Mouse (Mus musculus): ENCODE measurements around the gene Lcn10. TPM values are rescaled to one million over a fixed set of nuclear protein-coding genes. Genes with fewer than 3 reads are reported as not detected.

The Lcn10 gene
- total and polyA plus RNA-seq, 2 experiments from 2014 or later = not detected

DNA sequence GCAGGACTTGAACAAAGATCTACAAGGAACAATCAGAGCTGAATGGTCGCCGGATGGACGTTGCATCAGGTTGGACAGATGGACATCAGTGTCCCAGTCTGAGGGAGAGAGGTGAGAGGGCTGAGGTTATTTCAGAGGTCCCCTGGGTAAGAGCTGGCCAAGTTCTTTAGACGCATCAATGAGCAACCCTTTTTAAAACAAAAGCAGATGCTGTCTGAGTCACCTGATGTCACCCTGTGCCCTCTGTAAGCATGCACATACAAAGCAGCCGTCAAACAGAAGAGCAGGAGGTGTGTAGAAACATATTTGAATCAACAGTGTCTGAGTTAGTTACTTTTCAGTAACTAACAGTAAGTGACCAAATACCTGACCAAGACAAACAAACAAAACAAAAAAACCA, 18.4 kb upstream of the Lcn10 start:
- 84% methylated on average over 5 of the region's 5 CpGs for WGBS
- Histone ChIP-seq H3K36me3 (ENCODE audit: insufficient read depth, low read length) (no peaks in the 10 kb centered on the region), H3K4me3 (ENCODE audit: low read depth, low read length) (no peak overlapping the region), H3K27me3 (ENCODE audit: insufficient read depth, low read length) (no peaks in the 10 kb centered on the region), H3K4me2 (ENCODE audit: low read depth, low read length, poor library complexity, severe bottlenecking) (no peak overlapping the region), H3K9me3 (ENCODE audit: low read length) (no peaks in the 10 kb centered on the region), H3K27ac (ENCODE audit: low read depth, low read length) (no peak overlapping the region), H3K4me1 (ENCODE audit: insufficient read depth, low read length) (no peaks in the 10 kb centered on the region), H3K9ac (replicated peaks; ENCODE audit: low read length, poor library complexity, severe bottlenecking) (no peak overlapping the region)
- DNase-seq (ENCODE audit: low spot score) (no peak), ATAC-seq (ENCODE audit: low FRiP score) (no peak)
- TF ChIP-seq CTCF (IDR thresholded peaks at IDR 0.05) = no peak

DNA sequence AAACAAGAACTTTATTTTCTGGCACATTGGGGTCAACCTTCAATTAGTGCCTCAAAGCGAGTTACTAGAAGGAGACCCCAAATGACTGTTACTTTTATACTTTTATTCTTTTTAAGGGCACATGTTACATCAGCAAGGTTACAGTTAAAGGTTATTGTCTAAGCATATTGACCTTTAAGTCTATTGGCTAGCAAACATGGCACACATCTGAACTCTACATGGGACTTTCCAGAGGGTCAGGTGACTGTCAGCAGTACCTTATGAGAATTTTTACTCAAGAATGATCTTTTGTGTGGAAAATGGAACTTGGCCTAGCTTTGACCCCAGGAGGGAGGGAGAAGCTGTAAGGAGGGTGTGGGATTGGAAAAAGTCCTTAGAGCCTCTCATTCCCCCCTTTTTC, 16.0 kb upstream of the Lcn10 start:
- Histone ChIP-seq H3K4me3 (ENCODE audit: low read depth, low read length) (no peak overlapping the region), H3K27ac (ENCODE audit: low read depth, low read length) (no peak overlapping the region), H3K4me2 (ENCODE audit: low read depth, low read length, poor library complexity, severe bottlenecking) (no peak overlapping the region), H3K4me1 (ENCODE audit: insufficient read depth, low read length) (no peaks in the 10 kb centered on the region), H3K9ac (replicated peaks; ENCODE audit: low read length, poor library complexity, severe bottlenecking) (no peak overlapping the region), H3K9me3 (ENCODE audit: low read length) (no peaks in the 10 kb centered on the region), H3K27me3 (ENCODE audit: insufficient read depth, low read length) (no peaks in the 10 kb centered on the region), H3K36me3 (ENCODE audit: insufficient read depth, low read length) (no peaks in the 10 kb centered on the region)
- WGBS = 68% methylated on average over 1 of the region's 1 CpGs
- no peak for DNase-seq (ENCODE audit: low spot score)
- no peak for TF ChIP-seq CTCF (IDR thresholded peaks at IDR 0.05)
- no peak for ATAC-seq (ENCODE audit: low FRiP score)

GRCm38 (mm10) chr2:25676486-25676885, 6.0 kb upstream of the Lcn10 start, which contains the start of gene Lcn6:
Lcn6 (plus strand) TSS chr2:25676786.
- Histone ChIP-seq H3K9ac (replicated peaks; ENCODE audit: low read length, poor library complexity, severe bottlenecking) (no peak within 1 kb of the TSS), H3K9me3 (ENCODE audit: low read length) (no peaks in the 10 kb centered on the region), H3K4me1 (ENCODE audit: insufficient read depth, low read length) (no peaks in the 10 kb centered on the region), H3K4me2 (ENCODE audit: low read depth, low read length, poor library complexity, severe bottlenecking) (no peak within 1 kb of the TSS), H3K27ac (ENCODE audit: low read depth, low read length) (no peak within 1 kb of the TSS), H3K36me3 (ENCODE audit: insufficient read depth, low read length) (no peaks in the 10 kb centered on the region), H3K27me3 (ENCODE audit: insufficient read depth, low read length) (no peaks in the 10 kb centered on the region), H3K4me3 (ENCODE audit: low read depth, low read length) (no peak within 1 kb of the TSS)
- no peak for ATAC-seq (ENCODE audit: low FRiP score)
- DNase-seq (ENCODE audit: low spot score) = no peak
- 91% methylated on average over 3 of the region's 3 CpGs for WGBS
- no peak for TF ChIP-seq CTCF (IDR thresholded peaks at IDR 0.05)

DNA sequence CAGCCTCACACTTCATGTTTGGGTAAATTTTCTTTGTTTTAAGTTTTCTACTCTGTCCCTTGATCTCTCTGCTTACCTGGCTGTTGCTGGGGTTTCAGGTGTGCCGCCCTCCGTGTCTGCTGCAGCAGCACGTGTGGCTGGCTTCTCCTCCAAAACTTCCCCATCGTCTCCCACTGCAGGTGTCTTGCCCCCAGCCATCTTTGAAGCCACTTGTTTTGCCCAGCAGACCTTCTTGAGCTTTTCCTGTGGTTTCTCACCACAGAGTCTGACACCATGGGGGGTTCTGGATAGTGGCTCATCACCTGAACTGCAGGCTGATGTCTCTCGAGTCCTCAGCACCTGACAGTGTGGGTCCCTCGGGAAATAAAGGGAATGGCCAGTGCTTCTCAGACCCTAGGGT, 3.0 kb upstream of the Lcn10 start:
- Histone ChIP-seq H3K4me3 (ENCODE audit: low read depth, low read length) (no peak overlapping the region), H3K27me3 (ENCODE audit: insufficient read depth, low read length) (no peaks in the 10 kb centered on the region), H3K4me2 (ENCODE audit: low read depth, low read length, poor library complexity, severe bottlenecking) (no peak overlapping the region), H3K27ac (ENCODE audit: low read depth, low read length) (no peak overlapping the region), H3K9ac (replicated peaks; ENCODE audit: low read length, poor library complexity, severe bottlenecking) (no peak overlapping the region), H3K36me3 (ENCODE audit: insufficient read depth, low read length) (no peaks in the 10 kb centered on the region), H3K9me3 (ENCODE audit: low read length) (no peaks in the 10 kb centered on the region), H3K4me1 (ENCODE audit: insufficient read depth, low read length) (no peaks in the 10 kb centered on the region)
- DNase-seq (ENCODE audit: low spot score) = no peak
- WGBS = 88% methylated on average over 6 of the region's 6 CpGs
- TF ChIP-seq CTCF (IDR thresholded peaks at IDR 0.05) = no peak
- no peak for ATAC-seq (ENCODE audit: low FRiP score)

GRCm38 (mm10) chr2:25686941-25687340, 4.4 kb downstream of the Lcn10 start:
- no peak for ATAC-seq (ENCODE audit: low FRiP score)
- Histone ChIP-seq H3K9me3 (ENCODE audit: low read length) (no peaks in the 10 kb centered on the region), H3K9ac (replicated peaks; ENCODE audit: low read length, poor library complexity, severe bottlenecking) (no peak overlapping the region), H3K36me3 (ENCODE audit: insufficient read depth, low read length) (no peaks in the 10 kb centered on the region), H3K4me2 (ENCODE audit: low read depth, low read length, poor library complexity, severe bottlenecking) (no peak overlapping the region), H3K27ac (ENCODE audit: low read depth, low read length) (no peak overlapping the region), H3K4me3 (ENCODE audit: low read depth, low read length) (no peak overlapping the region), H3K4me1 (ENCODE audit: insufficient read depth, low read length) (no peaks in the 10 kb centered on the region), H3K27me3 (ENCODE audit: insufficient read depth, low read length) (no peaks in the 10 kb centered on the region)
- TF ChIP-seq CTCF (IDR thresholded peaks at IDR 0.05) = no peak
- WGBS = 57% methylated on average over 2 of the region's 4 CpGs
- no peak for DNase-seq (ENCODE audit: low spot score)

- ATAC-seq (ENCODE audit: low FRiP score) (no peak), DNase-seq (ENCODE audit: low spot score) (peak; percentile 63)
- Histone ChIP-seq H3K27ac (ENCODE audit: low read depth, low read length) (no peak overlapping the region), H3K9ac (replicated peaks; ENCODE audit: low read length, poor library complexity, severe bottlenecking) (no peak overlapping the region), H3K4me3 (ENCODE audit: low read depth, low read length) (no peak overlapping the region), H3K4me1 (ENCODE audit: insufficient read depth, low read length) (no peaks in the 10 kb centered on the region), H3K27me3 (ENCODE audit: insufficient read depth, low read length) (no peaks in the 10 kb centered on the region), H3K9me3 (ENCODE audit: low read length) (no peaks in the 10 kb centered on the region), H3K4me2 (ENCODE audit: low read depth, low read length, poor library complexity, severe bottlenecking) (no peak overlapping the region), H3K36me3 (ENCODE audit: insufficient read depth, low read length) (no peaks in the 10 kb centered on the region)
- TF ChIP-seq CTCF (IDR thresholded peaks at IDR 0.05) = peak; percentile 77
Measured at GRCm38 (mm10) chr2:25694605-25695004, 12.1 kb downstream of the Lcn10 start.
